Mouse (Mus musculus): ENCODE results near the gene Kirrel3. TPM values are rescaled to one million over a fixed set of nuclear protein-coding genes. Genes with fewer than 3 reads are reported as not detected.

Kirrel3 gene
- polyA plus RNA-seq, 1 experiment from 2014 or later, result 5.3 TPM

GRCm38 (mm10) chr9:35059881-35060280 is 574.2 kb downstream of the Kirrel3 start:
- DNase-seq (ENCODE audit: low spot score) (no peak), ATAC-seq (replicated peaks; ENCODE audit: low FRiP score) (no peak)
- no peaks in the 10 kb centered on the region for H3K4me1 ChIP-seq (replicated peaks; ENCODE audit: control insufficient read depth, insufficient read depth, low read length)
- 88% methylated on average over 5 of the region's 5 CpGs for WGBS
- no peak overlapping the region for H3K9ac ChIP-seq (ENCODE audit: low read length)
- no peaks in the 10 kb centered on the region for H3K9me3 ChIP-seq (ENCODE audit: control insufficient read depth, low read length)
- H3K27me3 ChIP-seq (ENCODE audit: control insufficient read depth, insufficient read depth, low read length), result no peaks in the 10 kb centered on the region
- H3K36me3 ChIP-seq (ENCODE audit: control insufficient read depth, insufficient read depth, low read length), result no peaks in the 10 kb centered on the region
- H3K27ac ChIP-seq (ENCODE audit: low read depth, low read length), result no peak overlapping the region
- H3K4me3 ChIP-seq (ENCODE audit: low read depth, low read length), result no peak overlapping the region
- no peak overlapping the region for H3K4me2 ChIP-seq (ENCODE audit: low read depth, low read length, severe bottlenecking)

- no peaks in the 10 kb centered on the region; the same call in 1 of the 2 replicates for H3K36me3 ChIP-seq (ENCODE audit: control insufficient read depth, insufficient read depth, low read length)
- no peak overlapping the region for H3K4me3 ChIP-seq (ENCODE audit: low read depth, low read length)
- ATAC-seq (replicated peaks; ENCODE audit: low FRiP score) (no peak), DNase-seq (ENCODE audit: low spot score) (no peak)
- no peak overlapping the region for H3K27ac ChIP-seq (ENCODE audit: low read depth, low read length)
- WGBS, result 92% methylated on average over 2 of the region's 2 CpGs
- no peaks in the 10 kb centered on the region for H3K27me3 ChIP-seq (ENCODE audit: control insufficient read depth, insufficient read depth, low read length)
- no peak overlapping the region for H3K4me2 ChIP-seq (ENCODE audit: low read depth, low read length, severe bottlenecking)
- no peak overlapping the region for H3K9ac ChIP-seq (ENCODE audit: low read length)
- no peaks in the 10 kb centered on the region for H3K9me3 ChIP-seq (ENCODE audit: control insufficient read depth, low read length)
- no peaks in the 10 kb centered on the region for H3K4me1 ChIP-seq (replicated peaks; ENCODE audit: control insufficient read depth, insufficient read depth, low read length)
Measured at GRCm38 (mm10) chr9:35061446-35061845, 575.8 kb downstream of the Kirrel3 start.
